Mouse (Mus musculus) heart, embryonic 13.5 days (tissue): Measurements from ENCODE around the gene Atxn2. TPM values are rescaled to one million over a fixed set of nuclear protein-coding genes. Genes with fewer than 3 reads are reported as not detected.

Source experiments
- ATAC-seq: fragments of 200-750 bp; cut with Nextera tagmentation; 2 replicates; pipeline ENCODE4 v1.8.0; 2017; ENCODE audit warnings: moderate TSS enrichment; ENCODE audit not compliant: insufficient number of reproducible peaks, low FRiP score, low TSS enrichment; ENCODE audit errors: extremely low read depth
- H3K27ac ChIP-seq: fragments of 300-500 bp; sonication (generic); replicated peaks from 2 replicates; pipeline ENCODE4 v1.5.1; 2015; ENCODE audit warnings: moderate library complexity, mild to moderate bottlenecking, inconsistent platforms
- H3K27me3 ChIP-seq: fragments of 300-500 bp; sonication (generic); replicated peaks from 2 replicates; pipeline ENCODE4 v1.6.1; 2015; ENCODE audit warnings: mild to moderate bottlenecking, inconsistent platforms
- H3K36me3 ChIP-seq: fragments of 300-500 bp; sonication (generic); 2 replicates; pipeline ENCODE4 v1.6.1; 2015; ENCODE audit warnings: mild to moderate bottlenecking, inconsistent platforms
- H3K4me1 ChIP-seq: fragments of 300-500 bp; sonication (generic); 2 replicates; pipeline ENCODE4 v1.6.1; 2015; ENCODE audit warnings: inconsistent platforms
- H3K4me2 ChIP-seq: fragments of 300-500 bp; sonication (generic); 2 replicates; pipeline ENCODE4 v1.6.1; 2015; ENCODE audit warnings: inconsistent platforms, mild to moderate bottlenecking, moderate library complexity
- H3K4me3 ChIP-seq: fragments of 300-500 bp; sonication (generic); 2 replicates; pipeline ENCODE4 v1.5.1; 2015; ENCODE audit warnings: moderate library complexity, mild to moderate bottlenecking, inconsistent platforms
- H3K9ac ChIP-seq: fragments of 300-500 bp; sonication (generic); 2 replicates; pipeline ENCODE4 v1.6.1; 2015; ENCODE audit warnings: inconsistent platforms, mild to moderate bottlenecking, moderate library complexity
- H3K9me3 ChIP-seq: fragments of 300-500 bp; sonication (generic); 2 replicates; pipeline ENCODE4 v1.6.1; 2016; ENCODE audit warnings: inconsistent platforms
- whole genome bisulfite sequencing: fragments of 180-500 bp; shearing (Covaris S2); methylation state at CpG from one replicate; pipeline ENCODE4 v1.1.7; 2015; ENCODE audit warnings: mixed read lengths; 5-methylcytosine and 5-hydroxymethylcytosine counted together
- polyA plus RNA-seq: library from polyadenylated mRNA; unstranded; fragments of >200 nt; fragmentation: Nextera tagmentation; extraction: Ambion mirVana; gene quantifications from 2 replicates; pipeline ENCODE4 v1.2.1, GENCODE M21; 2015

Atxn2 gene
- polyA plus RNA-seq, 1 experiment from 2014 or later = 35.4 TPM

- H3K9me3 ChIP-seq = no peaks in the 10 kb centered on the region
- no peak overlapping the region for H3K4me2 ChIP-seq
- no peak overlapping the region for H3K4me3 ChIP-seq
- no peak overlapping the region for H3K27ac ChIP-seq
- no peak for ATAC-seq
- no peaks in the 10 kb centered on the region for H3K27me3 ChIP-seq
- no peak overlapping the region for H3K9ac ChIP-seq
- H3K4me1 ChIP-seq = peaks cover 42% of the 10 kb centered on the region
- WGBS = 90% methylated on average over 7 of the region's 7 CpGs
- peaks cover 96% of the 10 kb centered on the region for H3K36me3 ChIP-seq
These were observed 107.3 kb downstream of the Atxn2 start for GRCm38 (mm10) chr5:121818401-121818800.

DNA sequence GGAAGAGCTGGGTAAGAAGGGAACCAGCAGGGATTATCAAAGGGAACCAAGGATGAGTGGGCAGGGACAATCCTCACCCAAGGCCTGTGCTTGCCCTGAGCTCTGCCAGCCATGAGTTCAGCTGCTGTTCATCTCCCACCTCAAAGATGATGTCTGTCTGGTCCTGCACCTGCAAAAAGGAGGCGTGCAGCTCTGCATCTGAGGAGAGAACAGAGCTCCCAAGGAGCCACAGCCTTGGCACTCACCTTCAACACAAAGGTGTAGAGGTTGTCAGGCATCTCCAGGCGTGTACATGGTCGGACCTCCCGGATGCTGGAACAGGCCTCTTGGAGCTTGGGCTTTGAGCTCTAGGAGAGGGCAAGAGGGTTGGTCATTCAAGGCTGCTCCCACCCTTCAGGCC, 107.7 kb downstream of the Atxn2 start:
- no peak for ATAC-seq
- no peak overlapping the region for H3K4me2 ChIP-seq
- no peaks in the 10 kb centered on the region for H3K9me3 ChIP-seq
- H3K4me3 ChIP-seq = no peak overlapping the region
- peaks cover 94% of the 10 kb centered on the region for H3K36me3 ChIP-seq
- H3K9ac ChIP-seq = no peak overlapping the region
- 88% methylated on average over 4 of the region's 4 CpGs for WGBS
- H3K27ac ChIP-seq = no peak overlapping the region
- peaks cover 46% of the 10 kb centered on the region for H3K4me1 ChIP-seq
- no peaks in the 10 kb centered on the region for H3K27me3 ChIP-seq

- H3K27ac ChIP-seq = peak overlapping the region; percentile 21
- WGBS = 81% methylated on average over 5 of the region's 5 CpGs
- ATAC-seq = no peak
- H3K36me3 ChIP-seq = peaks cover 93% of the 10 kb centered on the region
- H3K9me3 ChIP-seq = no peaks in the 10 kb centered on the region
- no peak overlapping the region for H3K4me2 ChIP-seq
- no peaks in the 10 kb centered on the region for H3K27me3 ChIP-seq
- H3K9ac ChIP-seq = no peak overlapping the region
- H3K4me3 ChIP-seq = no peak overlapping the region
- peaks cover 53% of the 10 kb centered on the region for H3K4me1 ChIP-seq
These were observed 108.4 kb downstream of the Atxn2 start for GRCm38 (mm10) chr5:121819559-121819958.

- peak overlapping the region; percentile 21; the same call in 1 of the 2 replicates for H3K27ac ChIP-seq
These were observed 109.0 kb downstream of the Atxn2 start for GRCm38 (mm10) chr5:121820161-121820560.

GRCm38 (mm10) chr5:121820657-121821056, 109.5 kb downstream of the Atxn2 start:
- Histone ChIP-seq H3K9ac (no peak overlapping the region), H3K27me3 (no peaks in the 10 kb centered on the region), H3K4me2 (no peak overlapping the region), H3K4me3 (no peak overlapping the region), H3K36me3 (peaks cover 92% of the 10 kb centered on the region), H3K27ac (0 out of 2 replicates have a peak overlapping the region, but pooled peaks have one; percentile 26), H3K4me1 (peaks cover 56% of the 10 kb centered on the region), H3K9me3 (no peaks in the 10 kb centered on the region)
- WGBS = 43% methylated on average over 3 of the region's 3 CpGs
- ATAC-seq = no peak

More at GRCm38 (mm10) chr5:121820161-121820560, 109.0 kb downstream of the Atxn2 start:
- Histone ChIP-seq H3K36me3 (peaks cover 92% of the 10 kb centered on the region), H3K27me3 (no peaks in the 10 kb centered on the region), H3K9ac (no peak overlapping the region), H3K4me1 (peaks cover 56% of the 10 kb centered on the region), H3K4me3 (no peak overlapping the region), H3K4me2 (no peak overlapping the region), H3K9me3 (no peaks in the 10 kb centered on the region)
- no peak for ATAC-seq
- WGBS = 49% methylated on average over 2 of the region's 2 CpGs

GRCm38 (mm10) chr5:121821116-121821515, 110.0 kb downstream of the Atxn2 start:
- no peak overlapping the region for H3K9ac ChIP-seq
- no peak overlapping the region for H3K4me3 ChIP-seq
- no peaks in the 10 kb centered on the region for H3K9me3 ChIP-seq
- WGBS = 76% methylated on average over 5 of the region's 5 CpGs
- no peak overlapping the region for H3K4me2 ChIP-seq
- 0 out of 2 replicates have a peak overlapping the region, but pooled peaks have one; percentile 26 for H3K27ac ChIP-seq
- no peaks in the 10 kb centered on the region for H3K27me3 ChIP-seq
- peaks cover 56% of the 10 kb centered on the region for H3K4me1 ChIP-seq
- ATAC-seq = no peak
- peaks cover 92% of the 10 kb centered on the region for H3K36me3 ChIP-seq

GRCm38 (mm10) chr5:121821552-121821951, 110.4 kb downstream of the Atxn2 start:
- H3K36me3 ChIP-seq = peaks cover 92% of the 10 kb centered on the region
- H3K9me3 ChIP-seq = no peaks in the 10 kb centered on the region
- no peak overlapping the region for H3K27ac ChIP-seq
- no peak overlapping the region for H3K9ac ChIP-seq
- H3K4me1 ChIP-seq = peaks cover 56% of the 10 kb centered on the region
- ATAC-seq = no peak
- no peaks in the 10 kb centered on the region for H3K27me3 ChIP-seq
- 69% methylated on average over 5 of the region's 5 CpGs for WGBS
- H3K4me3 ChIP-seq = no peak overlapping the region
- no peak overlapping the region for H3K4me2 ChIP-seq

- Histone ChIP-seq H3K4me3 (no peak overlapping the region), H3K4me2 (no peak overlapping the region), H3K4me1 (peaks cover 57% of the 10 kb centered on the region), H3K9me3 (no peaks in the 10 kb centered on the region), H3K36me3 (peaks cover 92% of the 10 kb centered on the region), H3K9ac (0 out of 2 replicates have a peak overlapping the region, but pooled peaks have one; percentile 9), H3K27me3 (0 out of 2 replicates have a peak, but pooled peaks cover 2% of the 10 kb centered on the region), H3K27ac (0 out of 2 replicates have a peak overlapping the region, but pooled peaks have one; percentile 77)
- no peak for ATAC-seq
- WGBS = 67% methylated on average over 7 of the region's 7 CpGs
These were observed 111.8 kb downstream of the Atxn2 start for GRCm38 (mm10) chr5:121822786-121823505.

- H3K27me3 ChIP-seq = 0 out of 2 replicates have a peak, but pooled peaks cover 9% of the 10 kb centered on the region
- H3K4me2 ChIP-seq = no peak overlapping the region
- WGBS = 86% methylated on average over 1 of the region's 1 CpGs
- peaks cover 64% of the 10 kb centered on the region for H3K4me1 ChIP-seq
- ATAC-seq = no peak
- H3K36me3 ChIP-seq = peaks cover 92% of the 10 kb centered on the region
- no peak overlapping the region for H3K9ac ChIP-seq
- no peaks in the 10 kb centered on the region for H3K9me3 ChIP-seq
- H3K27ac ChIP-seq = peak overlapping the region; percentile 77
- H3K4me3 ChIP-seq = no peak overlapping the region
These were observed 112.5 kb downstream of the Atxn2 start for GRCm38 (mm10) chr5:121823668-121824067.

DNA sequence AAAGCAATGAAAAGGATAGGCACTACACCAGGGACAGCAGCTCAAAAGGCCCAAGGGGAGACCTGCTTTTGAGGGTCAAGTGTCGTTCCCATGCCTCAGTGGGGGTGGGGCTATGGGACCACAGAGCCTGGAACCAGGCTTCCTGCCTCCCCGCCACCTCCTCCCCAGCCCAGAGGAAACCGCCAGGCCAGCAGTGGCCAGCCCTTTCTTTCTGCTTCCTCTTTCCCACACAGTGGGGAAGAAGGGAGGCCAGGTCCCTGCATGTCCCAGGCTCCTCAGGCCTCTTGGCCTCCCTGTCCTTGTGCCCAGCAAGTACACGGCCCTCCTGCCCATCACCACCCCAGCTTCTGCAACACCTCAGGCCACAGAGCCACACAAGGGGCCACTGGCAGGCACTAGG, 113.0 kb downstream of the Atxn2 start:
- peaks cover 92% of the 10 kb centered on the region for H3K36me3 ChIP-seq
- ATAC-seq = no peak
- WGBS = 57% methylated on average over 4 of the region's 4 CpGs

GRCm38 (mm10) chr5:121825606-121826005, 114.5 kb downstream of the Atxn2 start:
- ATAC-seq = no peak
- Histone ChIP-seq H3K9me3 (no peaks in the 10 kb centered on the region), H3K27me3 (peaks cover 22% of the 10 kb centered on the region), H3K4me3 (no peak overlapping the region), H3K9ac (no peak overlapping the region), H3K36me3 (peaks cover 79% of the 10 kb centered on the region), H3K27ac (0 out of 2 replicates have a peak overlapping the region, but pooled peaks have one; percentile 15), H3K4me2 (no peak overlapping the region), H3K4me1 (peaks cover 57% of the 10 kb centered on the region)
- 86% methylated on average over 3 of the region's 3 CpGs for WGBS

More for the DNA sequence above, 113.0 kb downstream of the Atxn2 start:
- Histone ChIP-seq H3K9me3 (no peaks in the 10 kb centered on the region), H3K4me3 (no peak overlapping the region), H3K27me3 (0 out of 2 replicates have a peak, but pooled peaks cover 11% of the 10 kb centered on the region), H3K27ac (peak overlapping the region; percentile 77), H3K9ac (peak overlapping the region; percentile 50), H3K4me2 (no peak overlapping the region), H3K4me1 (peaks cover 66% of the 10 kb centered on the region)

DNA sequence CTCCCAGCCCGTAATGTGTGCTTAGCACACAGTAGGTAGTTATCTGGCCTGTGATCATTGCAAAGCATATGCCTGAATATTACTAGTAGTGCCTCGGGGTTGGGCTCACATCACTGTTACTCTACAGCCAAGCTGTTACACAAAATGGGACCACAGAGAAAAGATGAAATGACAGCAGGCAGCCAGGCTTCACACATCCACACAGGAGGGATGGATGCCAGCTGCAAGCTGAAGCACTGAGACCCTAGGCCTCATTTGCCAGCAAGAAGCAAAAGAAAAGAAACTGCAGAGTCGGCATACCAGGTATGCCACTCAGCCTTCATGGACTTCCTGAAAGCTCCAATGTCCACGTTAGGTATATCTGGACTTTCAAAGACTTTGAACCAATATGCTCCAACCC, 116.7 kb downstream of the Atxn2 start:
- H3K36me3 ChIP-seq = peaks cover 58% of the 10 kb centered on the region
- H3K4me2 ChIP-seq = no peak overlapping the region
- no peaks in the 10 kb centered on the region for H3K9me3 ChIP-seq
- peaks cover 22% of the 10 kb centered on the region for H3K27me3 ChIP-seq
- H3K27ac ChIP-seq = no peak overlapping the region
- 84% methylated on average over 4 of the region's 4 CpGs for WGBS
- peaks cover 56% of the 10 kb centered on the region for H3K4me1 ChIP-seq
- no peak overlapping the region for H3K9ac ChIP-seq
- ATAC-seq = no peak
- H3K4me3 ChIP-seq = no peak overlapping the region
